Mouse (Mus musculus) bone marrow, adult 2 months (tissue): ENCODE data around the gene Sigmar1. TPM values are rescaled to one million over a fixed set of nuclear protein-coding genes. Genes with fewer than 3 reads are reported as not detected.

Source experiments
- H3K27ac ChIP-seq: fragments of 200-500 bp; 2 replicates; pipeline ENCODE4 v1.5.1; 2012; ENCODE audit warnings: low read depth, mild to moderate bottlenecking, control low read depth, inconsistent platforms, low read length; ENCODE audit not compliant: control insufficient read depth, poor library complexity, insufficient read depth
- H3K4me1 ChIP-seq: fragments of 200-500 bp; 2 replicates; pipeline ENCODE4 v1.6.1; 2011; ENCODE audit warnings: low read length; ENCODE audit not compliant: control insufficient read depth, insufficient read depth
- H3K4me3 ChIP-seq: fragments of 200-500 bp; replicated peaks from 2 replicates; pipeline ENCODE3; 2011; ENCODE audit warnings: mild to moderate bottlenecking, low read depth, low read length, control low read depth; ENCODE audit not compliant: control insufficient read depth
- CTCF ChIP-seq: fragments of 200-500 bp; IDR thresholded peaks from 2 replicates; pipeline ENCODE4 v1.5.1; 2011; ENCODE audit warnings: low read length, control low read depth; ENCODE audit not compliant: control insufficient read depth, insufficient read depth
- POLR2A ChIP-seq: fragments of 200-500 bp; IDR thresholded peaks from 2 replicates; pipeline ENCODE4 v1.6.1; 2011; ENCODE audit warnings: low read depth, mild to moderate bottlenecking, control low read depth, low read length, borderline replicate concordance; ENCODE audit not compliant: control insufficient read depth
- WGBS: fragments of 180-500 bp; shearing (Covaris S2); methylation state at CpG from one replicate; pipeline ENCODE4 v1.1.7; 2018; 5-methylcytosine and 5-hydroxymethylcytosine counted together
- polyA plus RNA-seq: library from polyadenylated mRNA; stranded (reverse); fragments of >200 nt; gene quantifications from 2 replicates; pipeline ENCODE4 v1.2.4, GENCODE M21; 2011; ENCODE audit warnings: low replicate concordance; ENCODE audit not compliant: missing spikeins, insufficient read depth, insufficient read length

Gene Sigmar1
- polyA plus RNA-seq, 1 experiment, result 13.4 TPM

DNA sequence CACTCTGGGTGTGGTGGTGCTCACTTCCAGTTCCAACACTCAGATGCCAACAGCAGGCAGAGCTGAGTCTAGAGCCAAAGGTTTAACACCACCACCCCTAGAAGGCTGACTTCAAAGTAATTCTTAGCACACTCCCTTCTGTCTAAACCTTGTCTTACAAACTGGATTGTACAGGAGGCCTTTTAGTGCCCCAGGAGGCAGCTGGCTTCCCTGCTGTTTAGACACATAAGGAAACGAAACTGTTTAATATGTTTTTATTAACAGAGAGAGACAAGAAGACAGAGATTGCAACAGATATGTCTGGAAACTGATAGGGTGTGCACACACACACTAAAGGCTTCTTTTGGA is 17.7 kb downstream of the Sigmar1 start:
- no peak overlapping the region for H3K27ac ChIP-seq
- TF ChIP-seq CTCF (no peak), POLR2A (no peak)
- H3K4me3 ChIP-seq, result no peak overlapping the region
- H3K4me1 ChIP-seq, result no peaks in the 10 kb centered on the region; the same call in 1 of the 2 replicates
- whole genome bisulfite sequencing, result 60% methylated on average over 1 of the region's 1 CpGs

DNA sequence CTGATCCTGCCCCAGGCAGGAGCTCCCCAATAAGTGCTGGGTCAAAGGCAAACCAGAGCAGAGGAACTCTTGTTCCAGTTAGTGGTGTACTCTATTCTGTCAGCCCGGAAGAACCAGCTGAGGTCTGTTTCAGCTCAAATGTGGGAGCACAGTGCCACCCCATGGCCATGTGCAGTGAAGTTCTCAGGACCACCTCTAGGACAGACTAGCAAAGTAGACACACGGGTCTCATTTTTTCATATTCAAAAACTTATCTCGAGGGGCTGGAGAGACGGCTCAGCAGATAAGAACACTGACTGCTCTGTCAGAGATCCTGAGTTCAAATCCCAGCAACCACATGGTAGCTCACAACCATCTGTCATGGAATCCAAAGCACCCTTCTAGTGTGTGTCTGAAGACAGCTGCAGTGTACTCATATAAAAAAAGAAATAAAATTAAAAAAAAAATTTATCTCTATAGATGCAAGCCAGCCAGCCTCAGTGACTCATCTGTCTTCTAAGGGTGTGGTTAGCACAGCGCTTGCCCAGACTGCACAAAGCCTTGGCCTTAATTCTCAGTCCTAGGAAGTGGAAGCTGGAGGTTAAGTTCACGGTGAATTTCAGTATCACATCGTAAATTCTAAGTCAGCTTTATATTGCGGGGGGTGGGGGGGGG is 18.2 kb downstream of the Sigmar1 start:
- 27% methylated on average over 8 of the region's 8 CpGs for WGBS
- Histone ChIP-seq H3K4me3 (no peak overlapping the region), H3K4me1 (no peaks in the 10 kb centered on the region; the same call in 1 of the 2 replicates), H3K27ac (no peak overlapping the region)
- no peak for TF ChIP-seq POLR2A
- TF ChIP-seq CTCF, result peak; percentile 90

DNA sequence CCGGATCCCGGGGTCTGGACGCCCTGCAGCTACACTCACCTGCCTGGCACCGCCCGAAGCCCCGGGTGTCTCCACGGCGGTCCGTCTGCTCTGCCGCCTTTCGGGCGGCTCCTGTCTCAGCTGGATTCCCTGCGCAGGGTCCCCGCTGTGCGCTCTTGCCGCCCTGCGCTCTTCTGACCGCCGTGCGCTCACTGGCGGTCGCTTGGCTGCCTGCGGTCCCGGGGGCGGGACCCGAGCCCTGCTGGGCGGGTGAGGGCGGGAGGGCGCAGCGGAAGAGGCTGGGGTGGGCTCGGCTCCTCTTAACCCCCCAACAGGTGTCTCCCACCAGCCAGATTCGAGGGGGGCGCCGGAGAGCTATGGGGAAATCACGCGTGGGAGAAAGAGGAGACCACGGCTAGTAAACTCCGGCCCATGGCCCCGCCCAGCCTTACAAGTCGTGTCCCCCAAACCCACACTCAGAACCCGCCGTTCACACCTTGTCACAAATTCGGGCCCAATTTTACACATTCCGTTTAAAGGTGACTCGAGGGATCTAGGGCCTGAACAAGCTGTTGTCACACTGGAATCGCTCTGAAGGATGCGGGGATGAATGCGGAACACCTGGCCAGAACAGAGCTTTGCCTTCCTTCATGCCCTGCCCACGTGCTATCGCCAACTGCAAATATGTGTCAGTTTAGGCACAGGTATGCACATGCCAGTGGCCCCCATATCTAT is 24.7 kb downstream of the Sigmar1 start, which contains the start of gene Arid3c:
Gene Arid3c (minus strand): TSS at position 91 of the 714 bp plus-strand sequence.
- H3K27ac ChIP-seq, result no peak within 1 kb of the TSS; the same call in 1 of the 2 replicates
- H3K4me1 ChIP-seq, result no peaks in the 10 kb centered on the region; the same call in 1 of the 2 replicates
- WGBS, result 2% methylated on average over 50 of the region's 50 CpGs
- TF ChIP-seq CTCF, result no peak
- TF ChIP-seq POLR2A, result no peak
- H3K4me3 ChIP-seq, result no peak within 1 kb of the TSS

DNA sequence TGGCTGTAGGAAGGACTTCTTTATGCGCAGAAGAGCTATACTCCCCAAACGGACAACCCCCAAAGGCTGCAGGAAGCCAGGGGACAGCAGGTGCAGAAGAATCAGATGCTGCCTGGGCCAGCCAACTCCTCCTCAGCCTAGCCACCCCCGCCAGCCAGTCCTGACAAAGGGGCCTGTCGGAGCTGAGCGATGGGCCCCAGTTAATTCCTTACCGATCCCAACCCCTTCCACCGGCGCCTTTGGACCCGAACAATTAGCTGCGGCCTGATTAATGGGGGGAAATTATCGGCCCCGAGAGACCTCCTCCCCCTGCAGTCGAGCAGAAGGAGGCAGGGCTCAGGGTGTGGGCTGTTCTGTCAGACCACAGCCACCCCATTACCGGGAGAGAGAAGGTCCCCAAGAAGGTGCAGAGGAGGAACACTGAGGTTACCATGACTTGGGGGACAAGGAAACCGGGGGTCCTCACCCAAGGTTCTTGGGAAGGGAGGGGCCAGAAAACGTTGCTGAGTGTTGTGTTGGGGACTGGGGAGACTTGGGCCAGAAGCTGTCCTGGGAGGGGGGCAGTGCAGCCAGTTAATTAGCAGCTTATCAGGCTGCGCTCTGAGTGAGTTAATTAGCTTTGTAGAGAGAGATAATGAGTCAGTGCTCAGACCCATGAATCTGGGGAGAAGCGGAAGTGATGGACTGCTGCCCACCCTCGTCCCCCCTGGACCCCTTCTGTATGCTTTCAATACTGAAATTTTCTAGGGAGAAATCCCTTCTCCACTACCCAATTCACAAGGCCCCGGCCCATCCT is 28.9 kb downstream of the Sigmar1 start:
- Histone ChIP-seq H3K27ac (no peak overlapping the region), H3K4me1 (no peaks in the 10 kb centered on the region; the same call in 1 of the 2 replicates), H3K4me3 (no peak overlapping the region)
- TF ChIP-seq POLR2A (no peak), CTCF (no peak)
- WGBS, result 26% methylated on average over 20 of the region's 20 CpGs

DNA sequence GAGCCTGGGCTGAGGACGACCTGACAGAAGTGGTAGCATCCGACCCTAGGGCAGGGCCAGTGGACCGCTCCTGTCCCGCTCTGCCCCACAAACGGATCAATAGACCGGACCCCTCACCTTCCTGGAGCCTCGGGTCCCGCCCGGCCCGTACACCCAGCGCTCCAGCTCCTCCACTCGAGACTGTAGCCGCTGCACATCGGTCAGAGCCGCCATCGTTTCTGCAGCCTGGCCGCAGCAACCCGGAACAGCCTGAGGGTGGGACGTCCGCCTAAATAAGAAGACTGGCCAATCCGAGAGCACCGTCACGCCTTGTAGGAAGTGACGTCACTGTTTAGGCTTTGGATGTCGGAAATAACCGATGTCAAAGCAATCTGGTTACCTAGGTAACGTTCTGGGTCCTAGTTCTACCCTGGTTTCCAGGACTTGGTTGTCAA is 33.0 kb downstream of the Sigmar1 start, which contains the start of gene Dctn3:
Gene Dctn3 (minus strand): TSS at position 253 of the 434 bp plus-strand sequence.
- no peak within 1 kb of the TSS for H3K27ac ChIP-seq
- H3K4me1 ChIP-seq, result no peaks in the 10 kb centered on the region
- H3K4me3 ChIP-seq, result peak within 1 kb of the TSS; percentile 91
- TF ChIP-seq POLR2A (peak; percentile 92; the same call in 1 of the 2 replicates), CTCF (no peak)
- WGBS, result under 1% methylated on average over 27 of the region's 27 CpGs

DNA sequence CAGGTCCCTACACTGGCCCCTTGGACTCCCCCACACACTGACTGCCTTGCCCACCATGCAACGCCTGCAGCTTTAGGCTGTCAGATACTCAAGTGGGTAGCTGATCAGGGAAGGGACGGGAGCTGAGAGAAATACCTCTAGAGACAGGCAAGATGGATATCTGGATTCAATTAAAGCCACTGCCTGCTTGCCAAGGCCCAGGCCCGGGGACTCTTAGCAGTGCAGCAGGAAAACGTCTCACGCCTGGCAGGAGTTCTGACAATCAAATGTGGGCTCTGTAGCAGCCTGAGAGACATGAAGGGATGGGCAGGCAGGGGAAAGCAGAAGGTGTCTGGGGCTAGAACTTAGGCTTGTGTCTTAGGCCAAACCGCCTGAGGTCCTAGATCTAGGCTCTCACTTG is 39.1 kb downstream of the Sigmar1 start:
- H3K4me3 ChIP-seq, result no peak overlapping the region
- 82% methylated on average over 6 of the region's 6 CpGs for WGBS
- H3K4me1 ChIP-seq, result peaks cover 3% of the 10 kb centered on the region; the same call in 1 of the 2 replicates
- H3K27ac ChIP-seq, result no peak overlapping the region
- TF ChIP-seq POLR2A, result no peak
- TF ChIP-seq CTCF, result no peak

DNA sequence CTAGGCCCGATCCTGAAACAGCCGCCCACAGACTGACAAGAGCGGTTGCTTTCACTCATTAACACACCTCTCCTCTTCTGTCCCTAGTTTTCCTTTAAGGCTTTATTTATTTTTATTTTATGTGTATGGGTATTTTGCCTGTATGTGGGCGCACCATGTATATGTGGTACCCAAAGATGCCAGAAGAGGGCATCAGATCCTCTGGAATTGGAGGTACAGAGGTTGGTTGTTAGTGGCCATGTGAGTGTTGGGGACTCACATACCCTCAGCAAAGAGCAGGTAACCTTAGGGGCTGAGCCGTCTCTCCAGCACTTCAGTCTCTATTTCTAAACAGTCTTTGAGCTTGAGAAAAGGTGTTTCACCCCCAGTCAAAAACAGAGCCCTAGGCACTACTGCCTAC is 40.4 kb downstream of the Sigmar1 start:
- H3K4me3 ChIP-seq, result no peak overlapping the region
- 80% methylated on average over 5 of the region's 5 CpGs for WGBS
- H3K27ac ChIP-seq, result no peak overlapping the region
- TF ChIP-seq POLR2A (no peak), CTCF (peak; percentile 3; the same call in 1 of the 2 replicates)
- H3K4me1 ChIP-seq, result peaks cover 3% of the 10 kb centered on the region; the same call in 1 of the 2 replicates
